Mouse (Mus musculus): ENCODE measurements around the gene Slc22a23. TPM values are rescaled to one million over a fixed set of nuclear protein-coding genes. Genes with fewer than 3 reads are reported as not detected.
"Not testable (repeated sequence)": the region's sequence is repeated elsewhere in the genome, so short reads cannot be mapped to it uniquely, and the experiment has no call there.

Gene Slc22a23
- total RNA-seq (2015): 1.1 and 1.4 TPM in 2 replicates
- 0.62 and 2.0 TPM in 2 replicates for total RNA-seq (2017)

DNA sequence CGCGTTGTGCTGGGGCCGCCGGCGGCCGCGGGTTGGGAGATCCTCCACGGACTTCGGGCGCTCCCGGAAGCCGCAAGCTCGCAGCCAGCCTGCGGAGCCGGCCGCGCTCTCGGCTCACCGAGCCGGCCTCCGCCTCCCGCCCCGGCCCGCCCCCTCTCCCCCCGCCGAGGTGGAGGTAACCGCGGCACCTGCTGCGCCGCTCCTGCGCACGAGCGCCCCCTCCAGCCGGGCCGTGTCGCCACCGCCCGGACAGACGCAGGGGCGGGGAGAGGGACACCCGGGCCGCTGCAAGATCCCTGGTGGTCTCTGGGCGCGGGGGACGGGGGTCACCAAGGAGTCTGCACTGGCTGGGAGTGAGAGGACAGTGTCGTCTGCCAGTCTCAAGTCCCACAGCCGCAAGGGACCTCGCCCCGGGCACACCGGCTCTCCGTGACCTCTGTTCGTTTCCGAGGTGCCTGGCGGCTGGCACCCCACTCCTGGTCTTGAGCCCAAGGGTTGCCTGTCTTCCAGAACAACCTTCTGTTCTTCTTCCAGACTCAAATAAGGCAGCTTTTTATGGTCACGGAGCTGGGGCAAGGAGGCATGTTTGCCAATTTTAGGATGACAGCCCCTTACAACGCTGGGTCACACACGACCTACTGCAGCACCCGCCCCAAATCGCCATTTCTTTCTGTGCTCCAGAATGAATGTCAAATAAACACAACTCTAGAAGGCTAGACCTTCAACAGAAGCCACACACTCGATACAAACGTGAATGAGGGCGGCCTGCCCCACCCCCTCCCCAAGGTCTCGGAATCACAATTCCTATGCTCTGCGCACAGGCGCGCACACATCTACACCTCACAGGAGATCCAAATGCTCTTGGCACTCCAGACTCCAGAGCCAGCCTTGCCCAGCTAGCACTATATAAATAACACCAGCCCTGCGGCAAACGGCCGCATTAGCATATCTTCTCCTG, at the start of gene Slc22a23:
TSS of gene Slc22a23 (minus strand) at position 55 of the 958 bp plus-strand sequence.
- peak; percentile 65 for ATAC-seq (replicated peaks; ENCODE audit: poor library complexity)

DNA sequence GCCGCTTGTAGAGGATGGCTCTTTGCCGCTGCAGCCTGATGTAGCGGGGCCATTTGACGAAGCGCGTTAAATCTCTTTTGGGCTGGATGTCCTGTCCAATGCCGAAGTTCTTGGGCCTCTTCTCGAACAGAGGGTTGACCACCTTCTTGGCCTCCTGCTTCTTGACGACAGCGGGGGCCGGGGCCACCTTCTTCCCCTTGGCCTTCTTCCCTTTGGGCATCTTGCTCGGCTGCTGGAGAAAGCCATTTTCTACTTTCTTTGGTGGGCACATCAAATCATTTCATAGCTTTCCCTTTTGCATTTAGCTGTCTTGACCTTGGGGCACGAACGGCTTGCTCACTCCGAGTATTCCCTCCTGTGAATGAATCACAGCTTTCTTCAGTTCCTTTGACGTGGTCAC, 49.3 kb upstream of the Slc22a23 start:
- ATAC-seq (replicated peaks; ENCODE audit: poor library complexity): not testable (repeated sequence)

DNA sequence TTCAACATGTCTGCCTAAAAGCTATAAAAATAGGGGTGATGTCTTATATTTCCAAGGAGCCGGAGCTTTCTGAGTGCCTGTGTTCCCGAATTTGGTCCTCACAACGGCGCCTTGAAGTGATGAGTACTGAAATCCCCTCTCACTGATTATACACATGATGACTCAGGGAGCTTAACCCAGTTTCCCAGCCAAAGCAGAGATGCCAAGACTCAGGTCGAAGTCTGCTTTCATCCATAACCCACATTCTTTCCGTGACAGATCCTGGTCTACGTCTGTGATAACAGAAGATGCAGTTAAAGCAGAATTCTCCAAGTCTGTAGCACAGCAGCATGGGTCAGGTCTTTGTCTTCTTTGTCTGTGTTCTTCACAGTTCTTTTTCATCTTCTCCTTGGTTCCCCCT, 47.4 kb upstream of the Slc22a23 start:
- no peak for ATAC-seq (replicated peaks; ENCODE audit: poor library complexity)

- no peak for ATAC-seq (replicated peaks; ENCODE audit: poor library complexity)
These were observed 43.2 kb upstream of the Slc22a23 start for GRCm38 (mm10) chr13:34388219-34388618.

DNA sequence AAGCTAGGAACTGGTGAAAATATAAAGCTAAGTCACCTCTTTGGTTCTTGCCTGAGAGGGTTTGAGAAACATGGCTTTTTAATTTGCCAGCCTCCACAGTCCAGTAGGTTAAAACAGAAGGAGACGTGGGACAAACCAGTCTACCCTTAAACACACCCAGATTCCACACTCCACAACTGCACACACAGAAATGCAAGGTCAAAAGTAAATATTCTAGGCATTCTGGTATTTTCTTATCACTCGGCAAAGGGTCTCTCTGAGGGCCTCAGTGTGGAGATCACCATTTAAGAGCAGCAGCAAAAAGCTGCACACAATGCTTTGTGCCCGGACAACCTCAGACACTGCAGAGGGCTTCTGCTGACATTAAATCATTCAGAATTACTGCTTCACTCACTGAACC, 38.4 kb upstream of the Slc22a23 start:
- ATAC-seq (replicated peaks; ENCODE audit: poor library complexity): no peak

- no peak for ATAC-seq (replicated peaks; ENCODE audit: poor library complexity)
These were observed 33.9 kb upstream of the Slc22a23 start for GRCm38 (mm10) chr13:34378926-34379325.

- ATAC-seq (replicated peaks; ENCODE audit: poor library complexity): no peak
These were observed 30.2 kb upstream of the Slc22a23 start for GRCm38 (mm10) chr13:34375145-34375544.

GRCm38 (mm10) chr13:34372870-34373478, 28.0 kb upstream of the Slc22a23 start:
- no peak for ATAC-seq (replicated peaks; ENCODE audit: poor library complexity)

DNA sequence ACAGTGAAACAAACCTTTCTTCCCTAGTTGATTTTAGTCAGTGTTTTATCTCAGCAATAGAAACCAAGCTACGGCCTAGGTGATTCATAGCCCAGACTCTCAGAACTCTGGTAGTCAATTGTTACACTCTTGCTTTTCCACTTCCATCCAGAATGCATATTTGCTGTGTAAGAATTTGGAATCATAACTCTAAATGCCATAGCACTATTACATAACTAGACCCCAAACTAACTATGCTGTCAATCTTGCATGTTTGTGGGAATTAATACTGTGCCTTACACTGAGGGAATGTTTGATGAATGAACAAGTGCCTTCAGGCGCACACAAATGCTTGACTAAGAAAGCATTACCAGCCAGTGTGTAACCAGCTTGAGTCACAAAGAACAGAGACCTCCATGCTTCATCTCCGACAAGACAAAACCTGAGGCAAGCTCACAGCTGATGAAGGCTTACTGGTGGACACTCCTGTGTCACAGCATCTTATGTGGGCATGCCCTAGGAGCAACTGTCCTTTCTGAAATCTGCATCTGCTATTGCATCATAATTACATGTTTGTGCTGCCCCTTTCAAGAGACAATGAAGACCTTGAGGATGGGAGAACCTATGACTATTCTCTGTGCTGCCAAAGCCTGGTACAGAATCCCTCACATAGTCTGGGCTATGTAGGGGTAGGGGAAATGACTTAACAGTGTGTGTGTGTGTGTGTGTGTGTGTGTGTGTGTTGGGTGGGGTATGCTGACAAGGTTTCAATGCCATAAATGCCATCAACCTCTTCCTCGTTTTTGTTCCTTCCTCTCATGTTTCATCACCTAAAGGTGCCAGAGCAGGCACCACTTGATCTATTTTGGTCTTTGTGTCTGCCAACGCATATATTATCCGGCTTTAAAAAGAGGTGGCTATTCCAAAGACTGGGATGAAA, 27.2 kb upstream of the Slc22a23 start:
- no peak for ATAC-seq (replicated peaks; ENCODE audit: poor library complexity)

DNA sequence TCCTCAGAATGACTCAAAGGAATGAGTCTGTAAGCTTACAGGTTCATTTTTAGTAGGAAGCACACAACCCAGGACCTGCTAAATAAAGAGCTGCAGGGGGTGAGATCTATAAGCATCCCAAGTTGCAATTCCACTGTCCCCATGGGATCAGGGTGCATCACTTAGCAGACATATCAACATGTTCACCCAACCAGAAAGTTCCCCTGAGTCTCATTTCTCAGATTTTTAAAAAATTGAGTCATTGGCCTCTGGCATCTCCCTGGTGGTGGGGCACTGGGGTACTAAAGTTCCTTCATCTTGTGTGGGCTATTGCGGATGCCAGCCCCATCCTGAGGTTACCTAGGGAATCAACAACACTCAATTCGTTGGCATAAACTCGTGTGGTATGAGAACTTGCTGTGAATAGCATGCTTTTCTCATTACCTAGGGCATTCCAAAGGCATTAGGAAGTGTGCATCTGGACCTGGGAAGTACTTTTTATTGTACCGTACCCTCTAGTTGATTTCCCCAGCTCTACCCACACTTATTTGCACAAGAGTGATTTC, 25.4 kb upstream of the Slc22a23 start:
- ATAC-seq (replicated peaks; ENCODE audit: poor library complexity): no peak

GRCm38 (mm10) chr13:34365226-34365625, 20.2 kb upstream of the Slc22a23 start:
- ATAC-seq (replicated peaks; ENCODE audit: poor library complexity): no peak

GRCm38 (mm10) chr13:34355656-34356055, 10.7 kb upstream of the Slc22a23 start:
- ATAC-seq (replicated peaks; ENCODE audit: poor library complexity): no peak

- ATAC-seq (replicated peaks; ENCODE audit: poor library complexity): peak; percentile 29; the same call in 1 of the 2 replicates
These were observed 10.0 kb upstream of the Slc22a23 start for GRCm38 (mm10) chr13:34354830-34355624.

DNA sequence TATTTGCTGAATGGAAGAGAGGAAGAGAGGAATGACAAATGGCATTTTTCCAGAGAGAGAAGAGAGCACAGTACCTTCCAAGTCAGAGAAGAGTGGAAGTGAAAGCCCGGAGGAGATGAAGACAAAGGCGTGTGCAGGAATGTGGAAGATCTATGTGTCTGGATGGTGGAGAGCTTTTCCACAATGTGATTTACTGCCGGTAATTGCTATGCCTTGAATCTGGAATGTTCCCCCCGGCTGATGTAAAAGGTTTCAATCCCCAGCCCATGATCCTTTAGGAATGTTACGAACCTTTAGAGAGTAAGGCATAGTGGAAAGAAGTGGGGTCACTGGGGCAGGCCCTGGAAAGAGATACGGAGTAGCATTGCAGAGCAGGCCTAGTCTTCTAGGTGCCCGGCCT, 8.3 kb upstream of the Slc22a23 start:
- no peak for ATAC-seq (replicated peaks; ENCODE audit: poor library complexity)

GRCm38 (mm10) chr13:34351437-34351836, 6.5 kb upstream of the Slc22a23 start:
- ATAC-seq (replicated peaks; ENCODE audit: poor library complexity): no peak

- peak; percentile 51 for ATAC-seq (replicated peaks; ENCODE audit: poor library complexity)
These were observed 3.2 kb upstream of the Slc22a23 start for GRCm38 (mm10) chr13:34347960-34348889.

DNA sequence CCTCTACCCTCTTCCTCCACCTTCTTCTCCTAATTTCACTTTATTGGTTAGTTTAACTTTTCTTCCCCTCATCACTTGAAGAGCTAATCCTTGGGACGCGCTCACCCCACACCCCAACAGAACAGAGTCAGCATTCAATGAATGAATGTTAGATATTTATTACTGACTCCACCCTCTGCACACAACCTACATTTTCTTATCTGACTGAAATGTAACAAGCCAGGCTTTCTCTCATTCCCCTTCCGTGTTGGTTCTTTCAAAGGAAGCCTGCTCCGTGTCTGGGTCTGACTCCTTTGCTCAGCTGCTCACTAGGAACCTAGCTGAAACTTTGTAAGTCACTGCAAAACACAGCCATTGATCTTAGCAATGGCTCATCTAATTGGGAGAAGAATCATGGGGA, 1.8 kb upstream of the Slc22a23 start:
- ATAC-seq (replicated peaks; ENCODE audit: poor library complexity): 0 out of 2 replicates have a peak, but pooled peaks have one; percentile 12

- no peak for ATAC-seq (replicated peaks; ENCODE audit: poor library complexity)
These were observed 1.3 kb upstream of the Slc22a23 start for GRCm38 (mm10) chr13:34346238-34346637.
